Mouse (Mus musculus): ENCODE measurements around the gene Etv4. TPM values are rescaled to one million over a fixed set of nuclear protein-coding genes. Genes with fewer than 3 reads are reported as not detected.

Gene Etv4
- polyA plus RNA-seq (2012; fragmentation: generic; extraction: Trizol): 100 to 1,000 TPM in 1 of 2 experiments, 1 to 10 TPM in 1; 7.3 to 119 TPM

DNA sequence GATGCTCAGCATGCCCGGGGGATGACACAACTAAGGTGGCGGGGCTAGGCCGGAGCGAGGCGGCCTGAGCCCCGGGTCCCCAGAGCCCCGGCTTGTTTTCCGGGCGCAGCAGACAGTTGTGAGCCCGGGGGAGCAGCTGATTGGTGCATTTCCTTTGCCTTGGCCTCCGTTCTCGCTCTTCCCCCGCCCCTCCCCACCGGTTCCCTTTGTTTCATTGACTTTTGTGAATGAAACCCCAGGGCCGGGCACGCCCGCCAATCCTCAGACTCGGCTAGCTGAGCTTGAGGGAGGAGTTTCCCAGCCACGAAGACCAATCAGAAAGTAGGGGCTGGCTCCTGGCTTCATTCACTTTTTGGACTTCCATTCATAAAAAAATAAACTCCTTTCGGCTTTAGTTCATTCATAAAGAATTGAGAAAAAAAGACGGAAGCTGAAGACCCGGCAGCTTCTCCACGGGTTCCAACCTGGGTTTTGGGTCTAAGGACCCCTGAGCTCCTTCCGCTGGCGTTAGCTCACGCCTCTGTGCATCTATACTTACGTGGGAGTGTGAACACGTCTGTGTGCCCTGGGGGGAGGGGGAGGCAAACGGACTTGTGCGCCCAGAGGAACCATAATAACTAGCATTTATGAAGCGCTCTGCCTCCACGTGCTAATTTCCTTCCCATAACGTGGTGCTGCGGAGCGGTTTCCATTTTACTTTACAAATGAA lies at the start of gene Etv4:
Etv4 (minus strand) TSS at position 229 of the 709 bp plus-strand sequence.

DNA sequence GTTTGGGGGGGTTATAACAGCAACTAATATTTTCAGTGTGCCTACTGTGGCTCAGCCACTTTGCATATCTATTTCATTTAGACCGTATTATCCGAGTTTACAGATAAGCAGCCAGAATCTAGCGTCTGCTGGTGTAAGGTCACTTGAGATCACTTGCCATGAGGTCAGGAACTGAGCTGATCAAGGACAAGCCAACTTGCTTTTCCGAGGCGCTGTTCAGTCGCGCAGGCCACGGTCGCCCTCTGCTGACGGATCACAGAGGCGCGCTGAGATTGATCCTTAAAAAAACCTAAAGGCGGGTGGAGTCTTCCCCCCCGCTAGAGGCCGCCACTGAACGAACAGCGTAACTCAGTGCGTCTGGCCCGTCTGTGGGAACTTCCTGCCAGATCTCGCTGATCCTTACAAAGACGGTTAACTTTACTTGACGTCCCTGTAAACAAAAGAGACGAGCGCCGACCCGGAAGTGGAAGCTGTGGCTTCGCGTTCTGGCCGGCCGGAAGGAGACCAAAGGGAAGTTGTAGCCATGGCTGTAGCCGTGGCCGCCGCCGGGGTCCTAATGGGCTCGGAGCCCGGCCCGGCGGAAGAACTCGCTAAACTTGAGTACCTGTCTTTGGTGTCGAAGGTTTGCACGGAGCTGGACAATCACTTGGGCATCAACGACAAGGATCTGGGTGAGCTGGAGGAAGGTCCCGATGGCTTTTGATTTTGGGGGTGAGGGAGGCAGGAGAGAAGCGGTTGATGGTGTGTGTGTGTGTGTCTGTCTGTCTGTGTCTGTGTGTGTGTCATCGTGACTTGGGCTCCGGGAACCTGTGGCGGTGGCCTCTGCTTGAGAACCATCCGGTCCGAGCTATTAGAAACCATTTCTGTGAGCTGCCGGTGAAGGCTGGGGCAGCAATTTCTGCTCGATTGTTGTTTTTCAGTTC lies 52.4 kb downstream of the Etv4 start, which contains the start of gene Dhx8:
Dhx8 (plus strand) TSS at position 402 of the 923 bp plus-strand sequence.

Other genes starting within 250 kb of the Etv4 start
- gene Brca1, start 233.4 kb downstream of the Etv4 start, polyA plus RNA-seq (2012; fragmentation: generic; extraction: Trizol): 1 to 10 TPM in 1 of 2 experiments, under 1 TPM in 1; 0.53 to 2.7 TPM
- gene Nbr1, start 233.2 kb downstream of the Etv4 start, polyA plus RNA-seq (2012; fragmentation: generic; extraction: Trizol): 10 to 100 TPM in 1 of 2 experiments, 1 to 10 TPM in 1; 3.3 to 49.8 TPM
- gene Tmem106a, start 203.1 kb downstream of the Etv4 start, polyA plus RNA-seq (2012; fragmentation: generic; extraction: Trizol): 10 to 100 TPM in 1 of 2 experiments, 1 to 10 TPM in 1; 4.5 to 21.6 TPM
- gene Gm11634, start 186.1 kb downstream of the Etv4 start, polyA plus RNA-seq (2012; fragmentation: generic; extraction: Trizol): not detected
- gene Rdm1, start 158.2 kb downstream of the Etv4 start, polyA plus RNA-seq (2012; fragmentation: generic; extraction: Trizol): 10 to 100 TPM; 25.2 to 58.0 TPM
- 1 to 10 TPM; 1.4 to 1.5 TPM for gene Arl4d, start 119.8 kb downstream of the Etv4 start, polyA plus RNA-seq (2012; fragmentation: generic; extraction: Trizol)
- 10 to 100 TPM in 1 of 2 experiments, 1 to 10 TPM in 1; 8.0 to 23.3 TPM for gene Dhx8, start 52.5 kb downstream of the Etv4 start, polyA plus RNA-seq (2012; fragmentation: generic; extraction: Trizol)
- gene Meox1, start 109.0 kb upstream of the Etv4 start, polyA plus RNA-seq (2012; fragmentation: generic; extraction: Trizol): under 1 TPM in 1 of 2 experiments, not detected in 1; 0.98 TPM
- gene Sost, start 181.6 kb upstream of the Etv4 start, polyA plus RNA-seq (2012; fragmentation: generic; extraction: Trizol): not detected
- not detected for gene Cfap97d1, start 198.9 kb upstream of the Etv4 start, polyA plus RNA-seq (2012; fragmentation: generic; extraction: Trizol)
- 10 to 100 TPM in 1 of 2 experiments, 1 to 10 TPM in 1; 6.4 to 11.8 TPM for gene Dusp3, start 201.6 kb upstream of the Etv4 start, polyA plus RNA-seq (2012; fragmentation: generic; extraction: Trizol)
- under 1 TPM; 0.02 to 0.05 TPM for gene Mpp3, start 243.1 kb upstream of the Etv4 start, polyA plus RNA-seq (2012; fragmentation: generic; extraction: Trizol)

All from C3H10T1/2 (cell line).